Mouse (Mus musculus): ENCODE measurements around the gene Dnajb12.
"Not testable (repeated sequence)": the region's sequence is repeated elsewhere in the genome, so short reads cannot be mapped to it uniquely, and the experiment has no call there.

Gene Dnajb12

GRCm38 (mm10) chr10:59868266-59868665 lies 11.1 kb upstream of the Dnajb12 start:
- DNase-seq (ENCODE audit: extremely low read depth, low read depth, low spot score): no peak

- DNase-seq (ENCODE audit: extremely low read depth, low read depth, low spot score): no peak
Observed at GRCm38 (mm10) chr10:59870038-59870437, 9.3 kb upstream of the Dnajb12 start.

- not testable (repeated sequence) for DNase-seq (ENCODE audit: extremely low read depth, low read depth, low spot score)
Observed at GRCm38 (mm10) chr10:59872651-59873050, 6.7 kb upstream of the Dnajb12 start.

GRCm38 (mm10) chr10:59873206-59873605 lies 6.2 kb upstream of the Dnajb12 start:
- no peak for DNase-seq (ENCODE audit: extremely low read depth, low read depth, low spot score)

- DNase-seq (ENCODE audit: extremely low read depth, low read depth, low spot score): no peak
Observed at GRCm38 (mm10) chr10:59873613-59874012, 5.7 kb upstream of the Dnajb12 start.

GRCm38 (mm10) chr10:59875396-59875795 lies 4.0 kb upstream of the Dnajb12 start:
- DNase-seq (ENCODE audit: extremely low read depth, low read depth, low spot score): no peak

- DNase-seq (ENCODE audit: extremely low read depth, low read depth, low spot score): not testable (repeated sequence)
Observed at GRCm38 (mm10) chr10:59876698-59877097, 2.7 kb upstream of the Dnajb12 start.

GRCm38 (mm10) chr10:59877421-59878117 lies 1.8 kb upstream of the Dnajb12 start:
- DNase-seq (ENCODE audit: extremely low read depth, low read depth, low spot score): no peak

GRCm38 (mm10) chr10:59878823-59879222 lies 533 bp upstream of the Dnajb12 start:
- no peak for DNase-seq (ENCODE audit: extremely low read depth, low read depth, low spot score)

- no peak for DNase-seq (ENCODE audit: extremely low read depth, low read depth, low spot score)
Observed at GRCm38 (mm10) chr10:59880029-59880386, 652 bp downstream of the Dnajb12 start.

GRCm38 (mm10) chr10:59880837-59881236 lies 1.5 kb downstream of the Dnajb12 start:
- DNase-seq (ENCODE audit: extremely low read depth, low read depth, low spot score): no peak

- DNase-seq (ENCODE audit: extremely low read depth, low read depth, low spot score): peak; percentile 47
Observed at GRCm38 (mm10) chr10:59884327-59885173, 5.2 kb downstream of the Dnajb12 start.

GRCm38 (mm10) chr10:59885174-59886080 lies 6.1 kb downstream of the Dnajb12 start:
- DNase-seq (ENCODE audit: extremely low read depth, low read depth, low spot score): peak; percentile 63

- DNase-seq (ENCODE audit: extremely low read depth, low read depth, low spot score): no peak
Observed at GRCm38 (mm10) chr10:59886081-59886466, 6.7 kb downstream of the Dnajb12 start.

GRCm38 (mm10) chr10:59887432-59887831 lies 8.1 kb downstream of the Dnajb12 start:
- no peak for DNase-seq (ENCODE audit: extremely low read depth, low read depth, low spot score)

- no peak for DNase-seq (ENCODE audit: extremely low read depth, low read depth, low spot score)
Observed at GRCm38 (mm10) chr10:59889339-59889738, 10.0 kb downstream of the Dnajb12 start.

GRCm38 (mm10) chr10:59889953-59890751 lies 10.8 kb downstream of the Dnajb12 start:
- DNase-seq (ENCODE audit: extremely low read depth, low read depth, low spot score): no peak

- no peak for DNase-seq (ENCODE audit: extremely low read depth, low read depth, low spot score)
Observed at GRCm38 (mm10) chr10:59892977-59893376, 13.6 kb downstream of the Dnajb12 start.

GRCm38 (mm10) chr10:59894251-59895160 lies 15.2 kb downstream of the Dnajb12 start:
- DNase-seq (ENCODE audit: extremely low read depth, low read depth, low spot score): no peak

Data from fat pad, adult 2 months (tissue).